Mouse (Mus musculus): ENCODE results near the gene Samhd1.

The Samhd1 gene

DNA sequence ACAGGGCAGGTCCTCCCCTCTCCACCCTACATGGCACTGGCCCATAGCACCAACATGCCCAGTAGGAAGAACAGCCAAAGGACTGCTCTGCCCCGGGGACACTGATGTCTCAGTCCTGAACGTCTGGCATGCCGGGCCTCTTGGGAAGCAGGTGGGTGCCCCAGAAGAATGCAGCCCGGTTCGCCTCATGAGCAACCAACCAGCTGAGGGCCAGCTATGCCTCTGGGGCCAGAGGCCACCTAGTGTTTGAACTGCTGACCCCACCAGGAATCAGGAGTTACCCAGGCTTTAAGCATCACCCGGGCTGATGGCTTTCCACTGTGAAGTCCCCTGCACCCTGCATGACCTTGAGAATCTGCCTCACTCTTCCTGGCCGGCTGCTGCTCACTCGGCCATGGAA, 82.6 kb downstream of the Samhd1 start:
- no peak for DNase-seq (ENCODE audit: low spot score)

GRCm38 (mm10) chr2:157049831-157050243, 85.2 kb downstream of the Samhd1 start:
- DNase-seq (ENCODE audit: low spot score), result no peak

GRCm38 (mm10) chr2:157048395-157049181, 86.5 kb downstream of the Samhd1 start:
- no peak for DNase-seq (ENCODE audit: low spot score)
